Mouse (Mus musculus) kidney, embryonic 16.5 days (tissue): Measurements from ENCODE around the gene Klhl29. TPM values are rescaled to one million over a fixed set of nuclear protein-coding genes. Genes with fewer than 3 reads are reported as not detected.

Experiments
- ATAC-seq: fragments of 200-750 bp; cut with Nextera tagmentation; 2 replicates; pipeline ENCODE4 v1.8.0; 2017; ENCODE audit warnings: moderate TSS enrichment; ENCODE audit not compliant: low FRiP score, low TSS enrichment
- H3K27ac ChIP-seq: fragments of 300-500 bp; sonication (generic); 2 replicates; pipeline ENCODE4 v1.5.1; 2014; ENCODE audit warnings: low read length
- H3K27me3 ChIP-seq: fragments of 300-500 bp; sonication (generic); 2 replicates; pipeline ENCODE4 v1.6.1; 2014; ENCODE audit warnings: low read length, control low read depth, mixed read lengths; ENCODE audit not compliant: insufficient read depth
- H3K36me3 ChIP-seq: fragments of 300-500 bp; sonication (generic); 2 replicates; pipeline ENCODE4 v1.6.1; 2014; ENCODE audit warnings: low read length, control low read depth, mixed read lengths; ENCODE audit not compliant: insufficient read depth
- H3K4me1 ChIP-seq: fragments of 300-500 bp; sonication (generic); 2 replicates; pipeline ENCODE4 v1.6.1; 2014; ENCODE audit warnings: low read length, control low read depth, mixed read lengths; ENCODE audit not compliant: insufficient read depth
- H3K4me2 ChIP-seq: fragments of 300-500 bp; sonication (generic); replicated peaks from 2 replicates; pipeline ENCODE4 v1.6.1; 2014; ENCODE audit warnings: low read depth, low read length
- H3K4me3 ChIP-seq: fragments of 300-500 bp; sonication (generic); 2 replicates; pipeline ENCODE4 v1.5.1; 2014; ENCODE audit warnings: mild to moderate bottlenecking, low read length
- H3K9ac ChIP-seq: fragments of 300-500 bp; sonication (generic); replicated peaks from 2 replicates; pipeline ENCODE4 v1.6.1; 2014; ENCODE audit warnings: low read length
- H3K9me3 ChIP-seq: fragments of 300-500 bp; sonication (generic); 2 replicates; pipeline ENCODE4 v1.6.1; 2016; ENCODE audit warnings: low read length, control low read depth
- WGBS: fragments of 180-500 bp; shearing (Covaris S2); extraction: QIAGEN DNeasy Blood & Tissue Kit; methylation state at CpG from one replicate; pipeline ENCODE4 v1.1.7; 2014; 5-methylcytosine and 5-hydroxymethylcytosine counted together
- polyA plus RNA-seq: library from polyadenylated mRNA; unstranded; fragments of >200 nt; fragmentation: Nextera tagmentation; extraction: Ambion mirVana; gene quantifications from 2 replicates; pipeline ENCODE4 v1.2.1, GENCODE M21; 2015

Klhl29 gene
- polyA plus RNA-seq, 1 experiment from 2014 or later = 0.51 TPM

DNA sequence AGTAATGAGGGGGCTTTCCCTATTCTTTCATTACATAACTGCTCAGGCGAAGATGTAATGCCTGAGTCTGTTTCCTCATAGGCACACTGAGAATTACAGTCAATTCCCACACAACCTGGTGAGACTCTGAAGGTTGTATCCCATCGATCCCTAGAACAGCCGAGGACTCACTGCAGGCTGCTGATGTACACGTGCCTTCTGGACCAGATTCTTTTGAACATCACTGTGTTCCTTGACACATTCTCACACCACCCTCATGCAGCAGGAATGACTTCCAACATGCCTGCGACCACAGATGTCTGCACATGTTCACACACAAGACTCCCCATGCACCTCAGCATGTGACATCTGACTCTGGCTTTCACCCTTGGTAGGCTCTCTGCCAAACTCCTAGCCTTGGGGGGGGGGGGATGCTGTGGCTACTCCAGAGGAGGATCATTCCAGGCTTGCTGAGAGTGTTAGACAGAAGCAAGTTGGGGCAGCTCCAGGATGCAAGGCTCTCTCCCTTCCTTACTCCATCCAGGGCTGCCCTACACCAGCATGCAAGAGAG lies 217.5 kb downstream of the Klhl29 start:
- WGBS = 81% methylated on average over 5 of the region's 5 CpGs
- ATAC-seq = no peak
- H3K4me3 ChIP-seq = no peak overlapping the region
- no peaks in the 10 kb centered on the region for H3K4me1 ChIP-seq
- no peaks in the 10 kb centered on the region for H3K27me3 ChIP-seq
- no peaks in the 10 kb centered on the region for H3K36me3 ChIP-seq
- H3K9ac ChIP-seq = no peak overlapping the region
- H3K27ac ChIP-seq = no peak overlapping the region
- no peak overlapping the region for H3K4me2 ChIP-seq
- H3K9me3 ChIP-seq = no peaks in the 10 kb centered on the region

DNA sequence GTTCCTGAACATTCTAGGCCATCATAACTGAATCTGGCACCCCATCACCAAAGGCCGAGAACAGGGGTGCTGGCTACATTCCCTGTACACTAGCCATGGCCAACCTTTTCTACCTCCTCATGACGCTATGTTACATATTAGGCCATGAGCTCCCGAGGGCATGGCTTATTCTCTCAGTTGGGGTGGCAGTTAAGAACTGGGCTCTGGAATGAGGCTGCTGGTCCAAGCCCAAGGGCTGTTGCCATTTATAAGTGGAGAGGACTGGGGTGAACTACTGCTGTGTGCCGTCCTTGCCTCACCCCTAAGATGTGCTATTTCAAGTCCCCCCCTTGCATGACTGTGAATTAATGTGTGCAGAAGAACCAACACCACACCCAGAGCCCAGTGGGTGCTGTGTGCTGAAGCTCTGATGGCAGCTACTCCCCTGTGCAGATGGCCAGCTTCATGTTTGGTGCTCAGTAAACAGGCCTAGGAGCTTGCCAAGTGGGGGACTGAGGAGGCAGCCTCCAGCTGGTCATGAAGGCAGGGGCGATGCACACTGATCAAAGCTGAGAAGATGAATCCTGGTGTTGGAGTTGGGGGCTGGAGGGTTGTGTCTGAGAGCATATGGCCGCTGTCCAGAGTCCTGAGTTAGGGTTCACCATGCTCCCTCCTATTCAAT lies 218.3 kb downstream of the Klhl29 start:
- H3K9me3 ChIP-seq = no peaks in the 10 kb centered on the region
- H3K4me1 ChIP-seq = no peaks in the 10 kb centered on the region
- WGBS = 81% methylated on average over 6 of the region's 6 CpGs
- no peak overlapping the region for H3K9ac ChIP-seq
- ATAC-seq = no peak
- H3K4me3 ChIP-seq = no peak overlapping the region
- H3K4me2 ChIP-seq = no peak overlapping the region
- no peaks in the 10 kb centered on the region for H3K27me3 ChIP-seq
- no peaks in the 10 kb centered on the region for H3K36me3 ChIP-seq
- no peak overlapping the region for H3K27ac ChIP-seq

DNA sequence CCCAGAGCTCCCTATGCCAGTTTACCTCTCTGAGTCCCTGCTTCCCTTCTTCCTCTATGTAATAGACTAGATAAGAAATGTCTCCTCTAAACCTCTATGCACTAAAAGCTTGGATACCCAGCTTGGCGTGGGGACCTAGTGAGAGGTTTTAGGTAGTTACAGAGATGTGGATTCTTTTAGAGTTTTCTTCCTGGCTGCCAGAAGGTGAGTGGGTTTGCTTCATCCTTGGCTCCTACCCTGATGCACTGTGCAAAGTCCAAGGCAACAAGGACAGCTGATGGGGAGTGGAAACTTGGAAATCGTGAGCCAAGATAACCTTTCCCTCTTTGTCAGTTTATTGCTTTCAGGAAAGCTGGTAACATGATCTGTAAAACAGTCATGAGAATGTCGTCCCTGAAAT lies 220.3 kb downstream of the Klhl29 start:
- Histone ChIP-seq H3K9ac (no peak overlapping the region), H3K36me3 (no peaks in the 10 kb centered on the region), H3K4me1 (no peaks in the 10 kb centered on the region), H3K9me3 (no peaks in the 10 kb centered on the region), H3K27me3 (no peaks in the 10 kb centered on the region), H3K27ac (no peak overlapping the region), H3K4me2 (no peak overlapping the region), H3K4me3 (no peak overlapping the region)
- no peak for ATAC-seq
- 67% methylated on average over 3 of the region's 3 CpGs for whole genome bisulfite sequencing

DNA sequence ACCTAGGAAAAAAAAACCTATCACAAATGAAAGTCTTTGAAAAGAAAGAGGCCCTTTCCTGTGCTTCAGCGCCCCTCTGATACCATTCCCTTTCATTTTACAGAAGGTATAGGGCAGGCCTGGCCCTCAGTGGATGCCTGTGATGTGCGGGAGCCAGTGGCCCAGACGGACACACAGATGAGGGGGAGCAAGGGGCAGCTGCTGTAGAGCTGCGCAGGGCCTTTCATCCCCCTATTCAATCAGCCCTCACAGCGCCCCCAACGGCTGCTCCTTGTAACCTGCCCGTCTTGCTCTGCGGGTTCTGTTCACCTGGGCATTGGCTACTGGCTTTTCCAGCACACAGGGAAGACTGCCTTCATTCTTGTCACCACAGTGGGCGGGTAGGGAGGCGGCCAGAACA lies 223.6 kb downstream of the Klhl29 start:
- Histone ChIP-seq H3K9me3 (no peaks in the 10 kb centered on the region), H3K4me3 (no peak overlapping the region), H3K4me2 (no peak overlapping the region), H3K4me1 (no peaks in the 10 kb centered on the region), H3K27me3 (no peaks in the 10 kb centered on the region), H3K27ac (no peak overlapping the region), H3K9ac (no peak overlapping the region), H3K36me3 (no peaks in the 10 kb centered on the region)
- ATAC-seq = no peak
- WGBS = 30% methylated on average over 10 of the region's 10 CpGs

DNA sequence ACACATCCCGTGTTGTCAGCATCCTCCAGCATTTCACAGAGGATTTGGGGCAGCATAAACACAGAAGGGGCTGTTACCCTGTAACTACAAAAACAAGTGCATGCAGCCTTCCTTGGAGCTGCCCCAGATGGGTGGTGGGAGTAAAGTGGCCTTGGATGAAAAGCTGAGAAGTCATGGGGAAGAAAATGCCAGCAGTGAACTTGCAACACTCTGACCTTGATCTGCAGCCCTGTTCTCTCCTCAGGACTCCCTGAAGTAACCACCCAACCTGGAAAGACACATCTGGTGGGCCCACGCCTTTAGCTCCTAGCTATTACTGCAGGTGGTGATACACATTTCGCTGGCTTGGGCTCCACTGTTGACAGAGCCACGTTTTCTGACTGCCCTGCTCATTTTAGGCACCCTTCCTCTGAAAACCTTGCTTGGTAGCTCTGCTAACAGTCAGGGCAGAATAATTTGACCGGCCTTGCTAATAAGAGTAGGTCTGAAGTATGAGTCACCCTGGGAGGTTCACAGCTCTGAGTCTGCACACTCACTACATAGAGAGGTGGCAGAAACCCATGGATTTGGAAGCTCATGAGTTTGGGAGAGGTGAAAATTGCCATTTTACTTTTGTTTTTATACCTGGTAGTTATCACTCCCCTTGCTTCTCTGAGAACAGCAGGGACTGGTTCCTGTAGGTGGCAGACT lies 228.0 kb downstream of the Klhl29 start:
- Histone ChIP-seq H3K27ac (no peak overlapping the region), H3K36me3 (no peaks in the 10 kb centered on the region), H3K4me3 (no peak overlapping the region), H3K4me2 (no peak overlapping the region), H3K9ac (no peak overlapping the region), H3K9me3 (no peaks in the 10 kb centered on the region), H3K4me1 (no peaks in the 10 kb centered on the region), H3K27me3 (no peaks in the 10 kb centered on the region)
- no peak for ATAC-seq
- WGBS = 64% methylated on average over 5 of the region's 5 CpGs

DNA sequence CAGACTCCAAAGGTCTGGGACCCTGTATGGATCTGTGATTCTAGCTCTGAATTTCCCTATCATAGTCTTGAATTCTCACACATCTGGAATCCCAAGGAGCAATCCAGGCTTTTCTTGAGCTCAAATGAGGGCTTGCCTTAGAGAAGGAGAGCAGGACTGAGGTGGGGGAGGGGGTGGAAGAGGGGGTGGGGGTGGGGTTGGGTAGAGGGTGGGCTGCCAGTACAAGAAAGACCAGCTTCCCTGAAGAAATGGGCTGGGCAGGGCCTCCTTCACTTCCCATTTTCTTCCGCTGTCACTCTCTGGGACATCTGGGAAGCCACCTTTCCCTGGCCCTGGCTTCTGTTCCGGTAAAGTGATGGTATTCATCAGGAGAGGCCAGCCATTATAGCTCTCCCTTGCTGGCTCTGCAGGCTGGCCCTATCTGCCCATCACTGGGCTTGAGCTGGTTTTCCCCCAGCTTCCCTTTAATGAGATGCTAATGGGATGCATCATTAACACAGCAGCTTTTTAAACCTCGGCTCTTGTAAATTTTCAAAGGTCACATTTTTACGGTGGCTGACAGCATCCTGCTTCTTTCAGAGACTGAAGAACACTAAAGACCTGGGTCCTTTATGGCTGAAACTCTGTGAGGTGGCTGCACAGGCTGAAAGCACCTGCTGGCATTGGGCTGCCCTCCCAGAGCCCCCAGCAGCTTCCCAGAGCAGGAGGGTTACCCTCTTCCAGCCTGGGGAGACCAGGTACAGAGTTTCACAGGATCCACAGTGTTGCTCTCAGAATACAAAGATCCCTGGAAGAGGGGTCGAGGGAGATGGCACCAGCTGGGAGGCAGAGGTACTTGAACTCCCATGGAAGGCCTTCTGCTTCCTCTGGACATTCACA lies 231.3 kb downstream of the Klhl29 start:
- Histone ChIP-seq H3K4me2 (no peak overlapping the region), H3K27ac (no peak overlapping the region), H3K9me3 (no peaks in the 10 kb centered on the region), H3K27me3 (no peaks in the 10 kb centered on the region), H3K9ac (no peak overlapping the region), H3K36me3 (no peaks in the 10 kb centered on the region), H3K4me1 (no peaks in the 10 kb centered on the region), H3K4me3 (no peak overlapping the region)
- 37% methylated on average over 5 of the region's 5 CpGs for WGBS
- no peak for ATAC-seq

DNA sequence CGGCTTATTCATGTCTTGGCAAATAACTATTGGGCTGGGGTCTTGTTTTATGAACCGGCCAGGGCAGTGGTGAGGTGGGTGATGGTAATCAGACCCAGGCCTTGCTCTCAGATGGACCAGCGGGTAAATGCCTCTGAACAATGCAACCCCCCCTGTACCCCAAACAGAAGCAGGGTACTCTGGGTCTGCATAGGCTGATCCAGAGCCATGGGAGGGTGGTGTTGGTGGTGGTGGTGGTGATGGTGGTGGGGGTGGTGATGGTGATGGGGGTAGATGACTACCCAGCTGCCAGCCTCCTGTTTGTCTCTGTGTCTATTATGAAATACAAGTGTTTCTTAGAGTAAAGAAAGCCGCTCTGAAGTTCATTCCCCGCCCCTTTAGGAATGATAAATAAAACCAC lies 232.3 kb downstream of the Klhl29 start:
- Histone ChIP-seq H3K9ac (no peak overlapping the region), H3K4me1 (no peaks in the 10 kb centered on the region), H3K9me3 (no peaks in the 10 kb centered on the region), H3K4me3 (no peak overlapping the region), H3K27ac (no peak overlapping the region), H3K4me2 (no peak overlapping the region), H3K27me3 (no peaks in the 10 kb centered on the region), H3K36me3 (no peaks in the 10 kb centered on the region)
- WGBS = 64% methylated on average over 5 of the region's 5 CpGs
- no peak for ATAC-seq

DNA sequence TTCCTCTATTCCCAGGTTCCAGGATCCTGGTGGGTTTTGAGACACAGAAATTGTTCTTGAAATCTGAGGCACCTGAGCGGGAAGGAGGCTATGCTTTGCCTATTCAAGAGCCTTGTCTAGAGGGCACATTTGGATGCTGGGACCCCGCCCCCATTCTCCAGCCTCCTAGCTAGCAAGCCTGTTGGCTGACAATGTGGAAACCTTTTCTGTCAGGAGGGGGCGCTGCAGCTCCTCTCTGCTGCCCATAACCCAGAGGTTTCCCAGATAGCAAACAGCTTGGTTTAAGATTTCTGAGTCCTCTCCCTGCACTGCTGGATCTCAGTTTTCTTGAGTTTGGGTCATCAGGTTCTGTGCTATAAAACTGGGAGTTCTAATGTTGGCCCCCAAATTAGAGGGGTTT lies 232.7 kb downstream of the Klhl29 start:
- H3K9ac ChIP-seq = no peak overlapping the region
- no peaks in the 10 kb centered on the region for H3K9me3 ChIP-seq
- WGBS = 13% methylated on average over 3 of the region's 3 CpGs
- no peaks in the 10 kb centered on the region for H3K4me1 ChIP-seq
- no peak overlapping the region for H3K4me3 ChIP-seq
- H3K4me2 ChIP-seq = no peak overlapping the region
- ATAC-seq = peak; percentile 64; the same call in 1 of the 2 replicates
- H3K27ac ChIP-seq = no peak overlapping the region
- no peaks in the 10 kb centered on the region for H3K36me3 ChIP-seq
- H3K27me3 ChIP-seq = no peaks in the 10 kb centered on the region

DNA sequence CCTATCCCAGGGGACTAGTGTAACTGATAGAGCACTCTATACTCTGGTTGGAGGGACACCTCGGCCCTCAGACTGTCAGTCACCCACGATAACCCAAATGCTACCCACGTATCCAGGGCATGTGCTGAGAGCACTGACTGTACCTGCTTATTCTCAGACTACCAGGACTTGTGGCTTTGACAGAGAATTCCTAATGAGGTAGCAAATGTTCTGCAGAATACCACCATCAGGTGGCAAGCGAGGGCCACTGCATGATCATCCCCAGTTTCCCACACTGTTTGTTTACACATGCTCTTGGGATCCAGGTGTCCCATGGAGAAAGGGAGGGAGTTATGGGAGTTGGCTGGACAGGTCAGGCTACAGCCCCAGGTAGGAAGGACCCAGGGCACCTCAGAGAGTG lies 234.4 kb downstream of the Klhl29 start:
- H3K27ac ChIP-seq = no peak overlapping the region

More for the DNA sequence above, 234.4 kb downstream of the Klhl29 start:
- no peak overlapping the region for H3K9ac ChIP-seq
- no peak overlapping the region for H3K4me3 ChIP-seq
- H3K9me3 ChIP-seq = no peaks in the 10 kb centered on the region
- H3K4me2 ChIP-seq = no peak overlapping the region
- H3K36me3 ChIP-seq = no peaks in the 10 kb centered on the region
- ATAC-seq = no peak
- H3K4me1 ChIP-seq = no peaks in the 10 kb centered on the region
- H3K27me3 ChIP-seq = no peaks in the 10 kb centered on the region
- 62% methylated on average over 4 of the region's 4 CpGs for WGBS
